8 mouse cellular contexts compared by ENCODE assay signal in the genomic region with DNA sequence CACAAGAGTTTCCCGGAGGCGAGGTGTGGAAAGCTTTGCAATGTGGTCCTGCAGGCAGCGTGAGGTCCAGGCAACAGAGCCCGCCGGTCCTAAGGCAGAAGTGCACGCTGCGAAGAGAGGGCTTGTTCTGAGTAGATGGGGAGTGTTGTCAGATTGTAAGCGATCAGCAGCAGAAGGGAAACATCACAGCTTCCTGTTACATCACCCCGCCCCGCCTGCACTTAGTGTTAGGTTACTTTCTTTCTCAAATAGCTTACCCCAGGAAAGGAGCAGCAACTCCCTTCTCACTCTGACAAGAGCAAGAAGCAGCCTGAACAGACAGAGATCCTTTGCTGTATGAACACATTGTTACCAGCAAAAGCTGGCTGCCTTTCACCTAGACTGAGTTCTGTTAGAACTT. TPM values are rescaled to one million over a fixed set of nuclear protein-coding genes. Genes with fewer than 3 reads are reported as not detected.
DNase-seq lines count a peak whose midpoint lies in the region; ATAC-seq and TF ChIP-seq lines count a peak whose summit lies in the region.

A gene (minus strand): TSS at position 274 of the 400 bp plus-strand sequence.

- H3K27ac ChIP-seq in bone marrow macrophage, adult 2 months (ENCODE audit: insufficient read depth, low read depth, low read length) = peak within 1 kb of the TSS; percentile 97
- no peak within 1 kb of the TSS for H3K27ac ChIP-seq in forebrain, embryonic 13.5 days
- H3K27ac ChIP-seq in heart, postnatal 0 days (ENCODE audit: low read depth) = peak within 1 kb of the TSS; percentile 84
- H3K27ac ChIP-seq in liver, embryonic 14.5 days = no peak within 1 kb of the TSS
- H3K27ac ChIP-seq in stomach, postnatal 0 days (replicated peaks) = peak within 1 kb of the TSS; percentile 80

- H3K79me3 ChIP-seq in C2C12 (ENCODE audit: low read depth) = no peaks in the 10 kb centered on the region

- peaks cover 6% of the 10 kb centered on the region for H3K4me1 ChIP-seq in bone marrow macrophage, adult 2 months (ENCODE audit: control insufficient read depth, insufficient read depth, low read length)
- H3K4me1 ChIP-seq in forebrain, embryonic 13.5 days = peaks cover 9% of the 10 kb centered on the region; the same call in 1 of the 2 replicates
- H3K4me1 ChIP-seq in heart, postnatal 0 days (ENCODE audit: control insufficient read depth, insufficient read depth) = no peaks in the 10 kb centered on the region
- H3K4me1 ChIP-seq in liver, embryonic 14.5 days (replicated peaks; ENCODE audit: control insufficient read depth in 2 of 2, insufficient read depth in 2 of 2, low read length in 1 of 2) = peaks cover 2 to 5% of the 10 kb centered on the region in 2 experiments; a peak in 2 of 4 replicates
- H3K4me1 ChIP-seq in stomach, postnatal 0 days (replicated peaks; ENCODE audit: control insufficient read depth, insufficient read depth) = no peaks in the 10 kb centered on the region

- peaks cover 5% of the 10 kb centered on the region for H3K79me2 ChIP-seq in C2C12 (ENCODE audit: control insufficient read depth, insufficient read depth)

- H3K4me2 ChIP-seq in forebrain, embryonic 13.5 days = peak within 1 kb of the TSS; percentile 60
- peak within 1 kb of the TSS; percentile 59 for H3K4me2 ChIP-seq in heart, postnatal 0 days (ENCODE audit: low read depth, low read length)
- peak within 1 kb of the TSS; percentile 64 for H3K4me2 ChIP-seq in liver, embryonic 14.5 days (ENCODE audit: low read depth)
- peak within 1 kb of the TSS; percentile 56 for H3K4me2 ChIP-seq in stomach, postnatal 0 days (replicated peaks; ENCODE audit: low read depth)

- peak within 1 kb of the TSS; percentile 57 for H3K9ac ChIP-seq in forebrain, embryonic 13.5 days
- H3K9ac ChIP-seq in heart, postnatal 0 days (replicated peaks; ENCODE audit: low read depth, low read length) = peak within 1 kb of the TSS; percentile 42; the same call in 1 of the 2 replicates
- peak within 1 kb of the TSS; percentile 52 for H3K9ac ChIP-seq in liver, embryonic 14.5 days (replicated peaks)
- H3K9ac ChIP-seq in stomach, postnatal 0 days (ENCODE audit: low read length) = peak within 1 kb of the TSS; percentile 50

- 0% methylated on average over 10 of the region's 10 CpGs for WGBS in forebrain, embryonic 13.5 days
- WGBS in heart, postnatal 0 days = under 1% methylated on average over 10 of the region's 10 CpGs
- under 1% methylated on average over 10 of the region's 10 CpGs for WGBS in liver, embryonic 14.5 days (ENCODE audit: insufficient replicate concordance)
- WGBS in stomach, postnatal 0 days = 1% methylated on average over 10 of the region's 10 CpGs

- no peak for TF ChIP-seq POLR2A in bone marrow macrophage, adult 2 months (IDR thresholded peaks at IDR 0.05; ENCODE audit: borderline replicate concordance, low read depth, low read length)

- peak; percentile 82 for DNase-seq in heart, postnatal 0 days (ENCODE audit: low spot score)
- peak; percentile 86 to 88 for DNase-seq in kidney, postnatal 36 days
- peak; percentile 42 to 59 (median 45) for DNase-seq in liver, embryonic 14.5 days (ENCODE audit: low read depth in 3 of 3, low spot score in 3 of 3)
- DNase-seq in neural tube, embryonic 10.5 days (ENCODE audit: extremely low spot score, low spot score) = peak; percentile 64
- peak; percentile 65 for DNase-seq in stomach, postnatal 0 days (ENCODE audit: low spot score)

- no peaks in the 10 kb centered on the region for H3K27me3 ChIP-seq in C2C12 (ENCODE audit: control insufficient read depth, insufficient read depth, insufficient read length)
- H3K27me3 ChIP-seq in forebrain, embryonic 13.5 days = no peaks in the 10 kb centered on the region
- no peaks in the 10 kb centered on the region for H3K27me3 ChIP-seq in heart, postnatal 0 days (ENCODE audit: control insufficient read depth, insufficient read depth, low read length)
- no peaks in the 10 kb centered on the region for H3K27me3 ChIP-seq in liver, embryonic 14.5 days (ENCODE audit: control insufficient read depth, insufficient read depth, low read length)
- H3K27me3 ChIP-seq in stomach, postnatal 0 days (ENCODE audit: control insufficient read depth, insufficient read depth, low read length) = no peaks in the 10 kb centered on the region

- H3K9me3 ChIP-seq in forebrain, embryonic 13.5 days (replicated peaks) = no peaks in the 10 kb centered on the region
- no peaks in the 10 kb centered on the region for H3K9me3 ChIP-seq in heart, postnatal 0 days (replicated peaks; ENCODE audit: control insufficient read depth, low read length)
- H3K9me3 ChIP-seq in liver, embryonic 14.5 days (ENCODE audit: control insufficient read depth, low read length) = no peaks in the 10 kb centered on the region
- H3K9me3 ChIP-seq in stomach, postnatal 0 days (ENCODE audit: control insufficient read depth, low read length) = no peaks in the 10 kb centered on the region

- ATAC-seq in forebrain, embryonic 13.5 days = peak; percentile 63; the same call in 1 of the 2 replicates
- peak; percentile 87 for ATAC-seq in heart, postnatal 0 days (ENCODE audit: insufficient read depth, low read depth)
- ATAC-seq in liver, embryonic 14.5 days (ENCODE audit: insufficient read depth) = peak; percentile 90
- ATAC-seq in stomach, postnatal 0 days (ENCODE audit: low FRiP score, low TSS enrichment) = peak; percentile 91

- H3K36me3 ChIP-seq in C2C12 (ENCODE audit: control insufficient read depth, insufficient read depth) = no peaks in the 10 kb centered on the region
- H3K36me3 ChIP-seq in forebrain, embryonic 13.5 days (ENCODE audit: poor library complexity, severe bottlenecking) = no peaks in the 10 kb centered on the region
- H3K36me3 ChIP-seq in heart, postnatal 0 days (replicated peaks; ENCODE audit: control insufficient read depth, insufficient read depth, low read length) = no peaks in the 10 kb centered on the region
- H3K36me3 ChIP-seq in liver, embryonic 14.5 days (replicated peaks; ENCODE audit: control insufficient read depth, insufficient read depth, low read depth) = no peaks in the 10 kb centered on the region
- no peaks in the 10 kb centered on the region for H3K36me3 ChIP-seq in stomach, postnatal 0 days (ENCODE audit: control insufficient read depth, insufficient read depth, low read length)

- no peak for TF ChIP-seq CTCF in C2C12 (IDR thresholded peaks at IDR 0.05; ENCODE audit: control insufficient read depth, insufficient read depth, insufficient read length)
- no peak for TF ChIP-seq CTCF in bone marrow macrophage, adult 2 months (IDR thresholded peaks at IDR 0.05; ENCODE audit: low read depth, low read length)
- no peak for TF ChIP-seq CTCF in heart, postnatal 0 days (IDR thresholded peaks at IDR 0.05; ENCODE audit: low read depth)
- TF ChIP-seq CTCF in liver, embryonic 14.5 days (IDR thresholded peaks at IDR 0.05; ENCODE audit: low read depth) = no peak
- no peak for TF ChIP-seq CTCF in stomach, postnatal 0 days (IDR thresholded peaks at IDR 0.05; ENCODE audit: low read depth)

- H3K4me3 ChIP-seq in C2C12 (ENCODE audit: insufficient read depth, poor library complexity, severe bottlenecking) = peak within 1 kb of the TSS; percentile 31
- H3K4me3 ChIP-seq in bone marrow macrophage, adult 2 months (ENCODE audit: insufficient read depth, low read length) = peak within 1 kb of the TSS; percentile 76
- peak within 1 kb of the TSS; percentile 34 for H3K4me3 ChIP-seq in forebrain, embryonic 13.5 days
- H3K4me3 ChIP-seq in heart, postnatal 0 days (ENCODE audit: low read depth, low read length) = peak within 1 kb of the TSS; percentile 49
- H3K4me3 ChIP-seq in liver, embryonic 14.5 days (ENCODE audit: insufficient read depth in 1 of 2, low read depth in 2 of 2, low read length in 2 of 2) = peak within 1 kb of the TSS; percentile 43 to 58
- peak within 1 kb of the TSS; percentile 50 for H3K4me3 ChIP-seq in stomach, postnatal 0 days (ENCODE audit: low read depth, low read length)

- TF ChIP-seq EP300 in heart, postnatal 0 days (IDR thresholded peaks at IDR 0.05; ENCODE audit: low read depth) = no peak
- no peak for TF ChIP-seq EP300 in liver, embryonic 14.5 days (IDR thresholded peaks at IDR 0.05; ENCODE audit: low read depth)
- no peak for TF ChIP-seq EP300 in stomach, postnatal 0 days (optimal IDR thresholded peaks at IDR 0.05)

- peak within 1 kb of the TSS; percentile 79 for H3ac ChIP-seq in C2C12 (ENCODE audit: control insufficient read depth, insufficient read length, low read depth)

TF ChIP-seq in C2C12, 6 proteins besides CTCF, POLR2A, EP300 and RAD21:
- peak; percentile 65 for TF ChIP-seq CEBPB (IDR thresholded peaks at IDR 0.05; ENCODE audit: low read depth)
- no peak for TF ChIP-seq MYOD1 (IDR thresholded peaks at IDR 0.05; ENCODE audit: control insufficient read depth, insufficient read length, low read depth)
- TF ChIP-seq MAX (IDR thresholded peaks at IDR 0.05) = peak; percentile 31

RNA-seq across cellular contexts. Expression of the gene that starts here (rescaled TPM):
- 3.8 TPM for polyA plus RNA-seq in C2C12 (2012; fragmentation: generic; extraction: Trizol)
- 23.2 and 29.1 TPM in 2 replicates for polyA plus RNA-seq in bone marrow macrophage, adult 2 months (2012; ENCODE audit: insufficient read depth, insufficient read length, missing spikeins)
- polyA plus RNA-seq in forebrain, embryonic 13.5 days (2015; fragmentation: Nextera tagmentation; extraction: Ambion mirVana) = 5.6 and 5.7 TPM in 2 replicates
- 32.3 and 78.2 TPM in 2 replicates for total RNA-seq in heart, postnatal 0 days (2014; rRNA removed; ENCODE audit: low replicate concordance)
- polyA plus RNA-seq in heart, postnatal 0 days (2015; fragmentation: Nextera tagmentation; extraction: Ambion mirVana) = 26.5 and 28.5 TPM in 2 replicates
- polyA plus RNA-seq in liver, embryonic 14.5 days (2012; rRNA removed) = 2.0 and 2.8 TPM in 2 replicates
- 10.1 and 11.3 TPM in 2 replicates for polyA plus RNA-seq in liver, embryonic 14.5 days (2014; fragmentation: Nextera tagmentation; extraction: Ambion mirVana)
- 18.1 and 18.2 TPM in 2 replicates for polyA plus RNA-seq in stomach, postnatal 0 days (2015; fragmentation: Nextera tagmentation; extraction: Ambion mirVana)

Comparison
In these comparisons a context has a peak if more than half of its experiments do, and no peak if none do; other contexts are left out.
1. H3K27ac ChIP-seq: peak in bone marrow macrophage, adult 2 months (single experiment), heart, postnatal 0 days (single experiment) and stomach, postnatal 0 days (single experiment); none in forebrain, embryonic 13.5 days (single experiment) and liver, embryonic 14.5 days (single experiment).
2. Peak in every context shown above with its lines, with median percentiles within 50 percentile points of each other: H3K4me3 ChIP-seq, ATAC-seq, H3K4me2 ChIP-seq, H3K9ac ChIP-seq and DNase-seq.